Mouse (Mus musculus) cerebral cortex, adult 2 months (tissue): Measurements from ENCODE around the gene Iqsec1.

ENCODE experiments used
- WGBS: fragments of 180-500 bp; shearing (Covaris S2); methylation state at CpG from one replicate; pipeline ENCODE4 v1.1.7; 2018; 5-methylcytosine and 5-hydroxymethylcytosine counted together

Gene Iqsec1

DNA sequence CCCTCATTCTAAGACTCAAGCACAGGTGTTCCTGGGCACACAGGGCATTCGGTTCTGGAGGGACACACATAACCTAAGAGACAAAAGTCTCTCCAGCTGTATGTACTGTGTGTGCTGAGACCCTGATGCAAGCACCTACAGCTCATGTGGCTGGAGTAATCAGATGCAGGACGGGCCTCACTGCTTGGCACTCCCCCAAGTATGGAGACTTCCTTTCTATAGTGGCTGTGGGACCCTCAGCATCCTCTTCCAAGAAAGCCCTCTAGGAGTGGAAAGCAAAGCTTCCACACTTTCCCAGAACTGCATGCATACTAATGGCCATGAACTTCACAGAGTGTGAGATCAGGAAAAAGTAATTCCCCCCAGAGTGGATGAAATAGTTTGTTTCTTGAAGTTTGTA lies 208.0 kb downstream of the Iqsec1 start:
- 39% methylated on average over 2 of the region's 2 CpGs for WGBS

DNA sequence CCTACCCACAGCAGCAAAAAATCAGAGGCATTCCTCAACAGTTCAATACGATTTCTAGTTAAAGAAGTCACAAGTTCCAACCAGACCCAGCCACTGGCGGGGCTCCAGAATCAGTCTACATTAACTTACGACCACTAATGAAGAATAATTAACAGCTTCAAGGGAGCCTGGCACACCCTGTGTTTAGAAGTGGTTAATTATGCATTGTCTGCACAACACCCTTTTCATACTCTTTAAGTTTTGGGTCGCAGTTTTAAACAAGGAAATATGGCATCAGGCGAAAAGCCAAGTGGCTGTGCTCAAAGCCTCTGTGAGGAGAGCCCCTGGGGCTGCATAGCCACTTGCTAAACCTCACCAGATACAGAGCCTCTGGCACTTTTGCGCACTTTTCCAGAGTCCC lies 209.6 kb downstream of the Iqsec1 start:
- 54% methylated on average over 6 of the region's 6 CpGs for WGBS

DNA sequence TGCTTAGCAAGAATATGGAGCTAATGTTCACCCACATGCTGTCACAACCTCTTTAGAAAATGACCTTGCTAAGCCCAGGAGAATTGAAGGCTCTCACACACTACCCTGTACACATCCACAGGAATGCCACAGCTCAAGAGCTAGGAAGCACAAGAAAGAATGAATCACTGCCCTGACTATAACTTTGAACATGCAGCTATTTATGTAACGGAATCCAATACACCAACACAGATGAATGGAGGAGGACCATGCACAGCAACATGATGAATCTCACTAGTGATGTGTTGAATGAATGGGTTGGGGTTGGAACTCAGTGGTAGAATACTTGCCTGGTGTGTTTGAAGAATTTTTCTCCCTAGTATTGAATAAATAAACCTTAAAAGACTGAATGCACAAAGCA lies 211.2 kb downstream of the Iqsec1 start:
- WGBS, result 56% methylated on average over 1 of the region's 1 CpGs

DNA sequence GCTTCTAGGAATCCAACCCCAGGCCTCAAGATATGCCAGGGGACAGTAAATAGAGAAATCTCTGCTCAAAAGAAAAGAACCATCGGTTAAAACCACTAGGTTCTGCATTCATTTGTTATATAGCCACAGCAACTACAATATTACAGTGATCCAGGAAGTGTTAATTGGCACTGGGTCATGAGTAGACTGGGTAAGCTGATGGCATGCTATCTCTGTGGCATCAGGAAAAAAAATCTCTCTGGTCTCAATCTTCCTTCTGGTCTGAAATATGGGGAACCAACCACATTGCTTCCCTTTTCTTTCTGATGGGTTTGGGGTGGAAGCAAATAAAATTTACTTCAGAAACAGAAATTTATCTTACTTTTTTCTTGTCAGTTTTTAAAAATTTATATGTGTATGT lies 212.9 kb downstream of the Iqsec1 start:
- WGBS, result 93% methylated on average over 1 of the region's 1 CpGs

DNA sequence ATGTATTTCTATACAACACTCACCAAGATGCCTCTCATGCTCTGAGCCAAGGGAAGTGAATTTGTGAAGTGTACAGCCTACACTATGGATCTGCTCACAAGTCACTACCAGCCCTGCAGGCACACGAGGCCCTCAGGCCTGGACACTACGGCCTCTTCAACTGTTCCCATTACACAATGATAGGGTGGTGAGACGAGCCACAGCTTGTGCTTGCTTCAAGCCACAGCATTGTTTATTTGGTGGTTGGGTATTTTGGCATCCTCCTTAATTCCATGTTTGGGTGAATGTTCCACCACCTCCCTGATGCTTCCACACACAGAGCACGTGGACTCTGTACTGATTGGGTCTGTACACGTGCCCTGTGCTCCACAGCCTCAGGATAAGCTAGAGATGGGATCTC lies 216.4 kb downstream of the Iqsec1 start:
- WGBS, result 77% methylated on average over 5 of the region's 5 CpGs

DNA sequence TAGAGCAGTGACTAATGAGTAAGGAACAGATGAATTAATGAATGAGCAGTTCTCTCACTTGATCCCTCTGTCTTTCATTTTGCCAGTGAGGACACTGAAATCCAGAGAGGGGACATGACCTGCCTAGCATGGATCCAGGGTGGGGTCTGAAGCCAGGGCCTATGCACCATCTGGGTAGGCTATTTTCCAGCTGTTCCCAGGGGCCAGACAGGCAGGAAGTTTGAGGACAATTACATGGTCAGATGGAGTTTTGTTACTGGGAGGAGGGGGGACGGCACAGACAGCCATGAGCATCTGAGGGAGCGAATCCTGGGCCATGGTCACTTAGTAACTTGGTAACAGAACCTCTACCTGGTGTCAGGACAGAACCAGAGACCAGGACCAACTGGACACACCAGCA lies 220.0 kb downstream of the Iqsec1 start:
- WGBS, result 75% methylated on average over 2 of the region's 2 CpGs

DNA sequence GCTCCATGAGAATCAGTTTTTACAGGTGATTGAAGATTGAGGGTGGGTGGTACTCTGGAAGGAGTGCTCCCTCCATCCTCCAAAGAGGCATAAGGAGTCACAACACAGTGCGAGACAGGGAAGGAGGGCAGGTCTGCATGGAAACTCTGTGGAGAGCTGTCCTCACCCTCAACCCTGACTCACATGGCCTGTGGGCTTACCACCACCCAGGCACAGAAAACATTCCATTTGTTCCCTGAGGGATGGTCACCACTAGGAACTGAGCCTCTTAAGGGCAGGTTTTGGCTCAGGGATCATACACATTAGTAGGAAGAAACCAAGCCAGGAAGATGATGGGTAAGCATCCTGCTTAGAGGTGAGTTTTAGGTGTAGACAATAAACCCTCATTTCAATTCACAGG lies 220.6 kb downstream of the Iqsec1 start:
- WGBS, result 77% methylated on average over 1 of the region's 1 CpGs

DNA sequence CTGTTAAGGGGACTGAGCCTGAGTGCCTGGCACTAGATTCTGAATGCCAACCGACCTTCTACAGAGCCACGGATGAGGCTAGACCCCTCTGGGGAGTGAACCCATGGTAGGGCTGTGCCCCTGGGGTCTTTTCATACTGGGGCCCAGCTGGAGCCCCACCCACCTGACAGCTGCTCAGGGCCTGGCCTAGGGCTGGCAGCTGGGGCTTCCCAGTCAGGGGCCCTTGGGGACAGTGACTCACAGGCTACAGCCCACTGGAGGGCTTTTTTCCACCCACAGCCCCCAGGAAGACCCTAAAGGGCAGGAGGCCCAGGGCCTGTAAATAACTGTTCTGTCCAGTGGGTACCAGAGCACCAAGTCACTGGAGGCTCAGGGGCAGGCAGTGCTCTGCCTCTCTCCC lies 223.7 kb downstream of the Iqsec1 start:
- 68% methylated on average over 2 of the region's 2 CpGs for WGBS

DNA sequence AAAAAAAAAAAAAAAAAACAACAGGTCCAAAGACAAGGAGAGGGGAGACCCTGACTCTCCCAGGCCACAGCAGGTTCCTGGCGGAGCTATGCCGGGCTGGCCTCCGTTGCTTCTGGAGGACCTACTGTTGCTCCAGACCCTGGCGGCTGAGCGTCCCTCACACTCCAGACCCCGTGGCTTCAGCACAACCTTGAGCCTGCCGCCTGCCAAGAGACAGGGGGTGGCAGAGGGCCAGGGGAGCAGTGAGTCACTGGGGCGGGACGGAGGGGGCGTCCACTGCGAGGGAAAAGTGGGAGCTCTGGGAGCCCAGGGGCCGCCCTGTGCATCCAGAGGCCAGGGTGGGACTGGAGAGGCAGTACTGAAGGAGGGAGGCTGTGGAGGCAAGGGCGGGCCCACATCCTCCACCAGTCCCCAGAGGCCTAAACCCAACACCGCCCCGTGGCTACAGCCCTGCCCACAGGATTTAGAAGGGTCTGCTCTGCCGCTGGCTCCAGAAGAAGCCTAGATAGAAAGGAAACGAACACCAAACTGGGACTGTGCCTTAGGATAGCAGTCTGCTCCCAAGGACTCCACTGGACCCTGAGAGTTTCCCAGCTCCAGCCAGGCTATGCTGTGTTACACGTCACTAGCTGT lies 224.4 kb downstream of the Iqsec1 start:
- 46% methylated on average over 18 of the region's 18 CpGs for WGBS

DNA sequence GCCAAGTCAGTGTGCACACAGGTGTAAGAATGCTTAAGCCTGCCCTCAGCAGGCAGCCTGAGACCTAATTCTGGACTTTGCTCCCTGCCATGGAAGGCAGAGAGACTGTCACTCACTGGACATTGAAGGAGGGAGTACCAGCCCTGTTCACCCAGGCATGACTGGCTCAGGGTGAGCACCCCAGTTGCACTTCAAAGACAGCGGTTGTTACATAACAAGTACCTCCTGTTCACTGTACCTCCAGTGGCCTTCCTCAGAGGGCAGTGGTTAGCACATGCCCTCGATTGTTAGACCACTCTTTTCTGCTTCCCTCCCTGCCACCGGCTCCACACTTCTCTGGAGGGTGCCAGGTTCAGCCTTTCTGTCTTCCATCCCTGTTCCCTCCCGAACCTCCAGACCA lies 225.2 kb downstream of the Iqsec1 start:
- WGBS, result 69% methylated on average over 4 of the region's 4 CpGs

DNA sequence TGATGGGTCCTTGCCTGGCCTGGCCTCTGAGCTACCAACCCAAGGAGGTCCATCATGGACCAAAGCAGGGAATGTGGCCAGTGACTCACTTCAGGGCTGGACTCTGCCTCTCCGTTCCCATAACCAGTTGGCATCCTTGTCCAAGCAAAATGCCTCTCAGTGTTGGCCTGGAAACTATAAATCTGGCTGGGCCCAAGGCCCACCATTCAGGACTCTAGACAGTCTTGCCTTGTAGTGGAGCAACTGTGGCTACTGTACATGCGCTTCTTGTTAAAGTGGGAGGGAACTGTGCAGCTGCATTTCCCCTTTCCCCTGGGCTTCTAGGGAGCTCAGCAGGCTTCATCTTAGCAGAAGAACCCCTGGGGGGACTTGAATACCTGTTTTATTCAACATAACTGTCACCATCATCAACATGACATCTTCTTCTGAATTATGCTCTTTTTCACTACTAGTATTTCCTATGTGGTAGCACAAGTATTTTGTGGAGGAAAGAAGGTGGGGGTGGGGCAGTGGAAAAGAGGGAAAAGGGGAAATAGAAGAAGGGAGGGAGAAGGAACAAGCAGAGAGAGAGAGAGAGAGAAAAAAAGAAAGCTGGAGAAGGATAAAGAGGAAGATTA lies 226.3 kb downstream of the Iqsec1 start:
- 62% methylated on average over 2 of the region's 2 CpGs for WGBS

DNA sequence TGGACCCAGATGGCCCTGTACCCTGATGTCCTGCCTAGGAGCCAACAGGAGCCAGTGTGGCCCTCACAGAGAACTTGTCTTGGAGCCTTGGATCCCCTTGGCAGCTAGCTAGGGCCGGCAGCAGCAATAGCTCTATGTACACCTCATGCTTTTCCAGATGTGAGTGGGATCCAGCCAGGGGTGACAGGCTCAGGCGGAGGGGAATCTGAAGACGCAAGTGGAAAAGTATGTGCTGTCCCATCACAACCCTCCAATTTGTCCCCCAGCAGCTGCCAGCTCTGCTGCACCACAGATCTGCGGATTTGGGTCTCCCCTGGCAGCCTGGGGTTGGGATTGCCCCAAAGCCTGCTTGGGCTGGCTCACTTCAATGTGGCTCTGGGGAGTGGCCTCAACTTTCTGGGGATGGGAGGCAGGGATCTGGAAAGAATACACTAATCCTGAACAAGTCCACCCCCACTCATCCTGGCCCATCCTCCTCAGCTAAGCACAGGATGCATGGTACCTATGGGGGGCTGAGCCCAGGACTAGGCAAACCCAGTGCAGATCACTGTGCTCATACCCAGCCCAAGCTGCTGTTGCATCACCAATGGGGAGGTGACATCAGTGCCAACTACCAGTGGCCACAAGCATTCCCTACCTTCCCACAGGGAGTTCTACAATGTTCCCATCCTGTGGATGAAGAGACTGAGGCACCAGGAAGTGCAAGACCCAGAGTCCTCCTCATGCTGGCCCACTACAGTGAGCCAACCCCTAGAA lies 227.0 kb downstream of the Iqsec1 start:
- 81% methylated on average over 4 of the region's 4 CpGs for WGBS

DNA sequence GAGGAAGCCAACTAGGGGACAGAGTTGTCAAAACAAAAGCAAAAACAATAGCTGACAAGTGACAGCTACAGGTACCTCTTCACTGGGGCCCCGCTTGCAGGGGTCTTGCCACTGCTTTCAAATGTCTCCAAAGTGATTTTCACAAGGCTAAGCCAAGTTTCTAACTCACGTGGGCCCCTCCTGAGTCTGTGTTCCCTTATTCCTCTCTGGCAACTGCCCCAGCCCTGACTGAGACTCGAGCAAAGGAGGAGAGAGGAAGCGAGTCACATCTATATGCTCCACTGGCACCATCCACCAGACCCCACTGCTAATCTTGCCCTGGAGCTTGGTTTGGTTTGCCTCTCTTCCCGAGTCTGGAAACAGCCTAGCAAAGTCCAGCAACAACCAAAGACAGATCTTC lies 227.6 kb downstream of the Iqsec1 start:
- WGBS, result 47% methylated on average over 5 of the region's 5 CpGs

DNA sequence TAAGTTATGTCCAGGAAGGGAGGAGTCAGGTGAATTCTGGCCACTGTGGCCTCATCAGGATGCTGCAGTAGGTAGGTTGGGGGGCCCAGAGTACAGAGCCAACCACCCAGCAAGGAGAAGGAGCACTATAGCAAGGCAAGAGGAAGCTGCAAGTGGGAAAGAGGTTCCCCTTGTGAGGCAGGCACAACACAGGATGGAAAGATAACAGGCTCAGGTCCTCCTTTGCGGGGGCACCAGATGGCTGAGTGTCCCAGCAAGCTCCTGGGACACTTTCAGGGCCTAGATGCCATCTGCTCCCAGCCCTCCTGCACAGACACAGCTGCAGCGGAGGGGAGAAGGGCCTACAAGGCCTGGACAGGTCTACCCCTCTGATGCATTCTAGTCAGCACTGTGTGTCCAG lies 228.7 kb downstream of the Iqsec1 start:
- WGBS, result 80% methylated on average over 2 of the region's 2 CpGs

DNA sequence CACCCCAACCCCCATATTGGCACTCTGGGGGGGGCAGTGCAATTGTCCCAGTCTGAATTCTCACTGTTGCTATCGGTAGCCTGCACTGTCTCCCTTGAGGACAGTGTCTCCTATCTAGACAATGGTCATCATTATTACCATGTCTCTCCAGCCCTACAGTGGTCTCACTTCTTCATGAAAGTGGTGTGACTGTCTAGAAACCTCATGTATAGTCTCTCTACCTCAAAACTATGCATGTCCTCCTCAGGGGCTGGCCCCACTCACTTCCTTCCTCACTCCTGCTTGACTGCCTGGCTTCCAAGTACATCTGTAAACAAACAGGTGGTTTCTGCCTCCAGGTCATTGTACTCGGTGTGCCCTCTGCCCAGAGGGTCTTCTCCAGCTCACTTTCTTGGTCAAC lies 230.3 kb downstream of the Iqsec1 start:
- WGBS, result 83% methylated on average over 2 of the region's 2 CpGs

DNA sequence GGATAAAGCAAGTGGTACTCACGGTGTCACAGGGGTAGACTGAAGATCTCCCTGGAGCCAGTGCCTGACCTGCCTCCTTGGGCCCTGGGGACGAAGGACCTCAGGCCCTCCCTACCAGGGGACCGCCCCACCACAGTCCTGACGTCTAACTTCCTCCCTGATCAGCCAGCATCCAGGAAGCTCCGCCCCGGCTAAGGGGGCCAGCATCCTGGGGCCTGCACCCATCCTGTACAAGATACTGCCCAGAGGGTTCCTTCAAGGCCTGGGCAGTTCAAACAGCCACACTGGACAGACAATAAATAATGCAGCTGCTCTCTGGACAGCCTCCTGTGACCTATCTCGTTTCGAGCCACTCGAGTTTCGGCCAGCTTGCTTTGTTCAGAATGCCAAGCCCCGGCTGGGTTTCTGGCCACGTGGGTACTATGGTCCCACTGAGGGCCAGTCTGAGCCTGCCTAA lies 231.0 kb downstream of the Iqsec1 start:
- WGBS, result 67% methylated on average over 12 of the region's 12 CpGs

DNA sequence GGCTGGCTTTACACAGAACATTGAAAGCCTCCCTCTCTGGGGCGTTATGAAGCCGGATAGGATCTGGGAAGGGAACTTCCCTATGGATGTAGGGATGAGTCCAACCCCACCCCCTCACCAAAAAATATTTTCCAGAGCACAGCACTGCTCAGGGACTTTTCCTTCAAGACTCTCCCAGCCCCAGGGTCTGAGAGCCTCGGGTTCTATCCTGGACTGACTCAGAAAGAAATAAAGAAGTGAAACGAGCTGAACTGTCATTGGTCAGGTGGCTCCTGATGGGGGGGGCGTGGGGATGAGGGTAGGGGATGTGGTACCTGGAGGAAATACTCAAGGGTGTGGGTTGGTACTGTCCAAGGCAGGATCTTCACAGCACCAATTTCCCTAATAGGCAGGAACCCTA lies 231.9 kb downstream of the Iqsec1 start:
- WGBS, result 77% methylated on average over 5 of the region's 5 CpGs

DNA sequence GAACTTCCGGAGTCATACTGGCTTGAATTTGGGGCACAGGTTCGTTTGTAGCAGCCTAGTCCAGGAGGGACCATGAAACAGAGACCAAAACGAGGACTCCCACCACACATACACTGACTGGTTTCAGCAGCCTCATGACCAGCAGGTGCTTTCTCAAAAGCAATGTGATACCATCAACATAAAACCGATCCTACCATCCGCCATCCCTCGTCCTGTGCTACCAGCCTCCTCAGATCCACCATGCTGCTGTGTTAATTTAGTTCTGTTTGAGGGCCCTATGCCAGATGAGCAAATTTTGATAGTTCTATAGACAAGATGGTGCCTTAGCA lies 232.9 kb downstream of the Iqsec1 start:
- WGBS, result 69% methylated on average over 6 of the region's 6 CpGs

DNA sequence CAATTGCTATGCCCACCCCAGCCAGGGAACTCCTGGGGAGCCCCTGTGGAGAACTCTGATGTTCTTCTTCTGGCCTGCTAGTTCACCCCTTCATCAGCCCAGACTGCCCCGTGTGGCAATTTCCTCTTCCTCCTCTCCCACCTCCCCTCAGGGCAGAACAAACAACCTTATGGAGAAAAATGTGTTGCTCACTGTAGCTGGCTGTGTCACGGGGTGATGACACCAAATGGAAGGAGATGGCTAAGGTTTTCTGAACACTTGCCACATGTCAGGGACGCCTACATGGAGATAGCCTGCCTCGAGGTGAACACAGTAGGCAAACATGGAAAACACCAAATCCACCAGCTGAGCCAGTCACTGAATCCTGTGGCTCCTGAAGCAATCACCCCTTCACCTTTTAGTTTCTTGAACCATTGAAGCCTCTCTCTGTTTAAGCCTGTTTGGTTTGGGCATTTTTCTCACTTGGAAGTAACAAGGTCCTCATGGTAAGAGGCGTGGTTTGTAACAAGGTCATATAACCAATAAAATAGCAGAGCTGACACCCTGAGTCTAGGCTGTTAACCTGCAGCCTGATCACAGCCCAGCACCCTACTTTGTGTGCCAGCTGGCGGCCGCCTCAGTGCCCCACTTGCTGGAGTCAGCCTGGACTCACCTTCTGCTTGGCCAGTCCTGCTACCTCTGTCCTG lies 233.4 kb downstream of the Iqsec1 start:
- 81% methylated on average over 7 of the region's 7 CpGs for WGBS

DNA sequence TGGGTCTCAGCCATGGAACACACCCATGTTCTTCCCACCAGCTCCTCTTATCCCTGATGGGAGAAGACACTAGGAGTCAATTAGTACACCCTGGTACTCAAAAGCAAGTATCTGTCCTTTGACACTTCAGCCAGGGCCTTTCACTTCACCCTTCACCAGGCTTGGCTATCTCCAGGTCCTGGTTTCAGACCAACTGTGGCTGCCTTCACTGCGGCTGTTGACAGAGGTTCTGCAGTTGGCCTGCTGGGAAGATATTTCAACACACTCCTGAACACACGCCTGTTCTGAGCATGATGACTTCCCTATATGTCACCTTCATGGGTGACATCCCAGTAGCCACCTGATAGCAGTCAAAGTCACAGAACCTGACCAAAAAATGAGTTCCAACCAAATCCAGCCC lies 234.4 kb downstream of the Iqsec1 start:
- WGBS, result 96% methylated on average over 2 of the region's 2 CpGs

DNA sequence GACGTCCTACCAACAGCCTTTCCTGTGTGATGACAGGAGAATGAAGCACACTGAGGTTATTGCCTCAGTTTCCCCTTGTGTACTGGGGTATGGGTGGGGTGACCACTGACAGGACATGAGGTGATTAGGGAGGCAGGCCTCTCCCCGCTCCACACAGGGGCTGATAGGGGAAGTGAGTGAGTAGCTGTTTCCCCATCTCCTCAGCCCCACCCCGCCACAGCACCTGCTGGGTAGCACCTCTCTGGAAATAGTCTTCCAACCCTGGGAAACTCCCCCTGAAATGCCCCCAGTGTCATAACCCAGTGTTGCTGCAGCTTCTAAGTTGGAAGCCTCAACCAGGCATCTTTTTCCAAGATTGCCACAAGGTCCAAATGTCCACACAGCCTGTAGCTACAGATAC lies 236.9 kb downstream of the Iqsec1 start:
- 82% methylated on average over 3 of the region's 3 CpGs for WGBS

DNA sequence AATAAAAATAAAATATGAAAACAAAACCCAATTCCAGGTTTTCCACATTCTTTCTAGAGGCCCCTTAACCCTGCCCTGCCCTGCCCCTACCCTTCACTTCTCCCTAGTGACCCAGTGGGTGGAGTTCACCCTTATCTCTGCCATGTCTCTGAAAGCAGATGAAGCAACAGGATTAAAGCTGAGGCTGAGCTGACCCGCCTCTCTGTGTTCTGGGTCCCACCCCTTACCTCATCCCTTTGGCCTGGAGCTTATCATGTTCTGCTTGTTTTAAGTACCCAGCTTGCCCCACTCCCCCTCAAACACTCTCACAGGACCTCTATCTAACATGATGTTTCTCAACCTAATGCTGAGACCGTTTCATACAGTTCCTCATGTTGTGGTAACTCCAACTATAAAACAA lies 238.4 kb downstream of the Iqsec1 start:
- WGBS, result 83% methylated on average over 2 of the region's 2 CpGs
